Mouse (Mus musculus): ENCODE measurements at regions not wholly inside any gene's neighbourhood (a gene's known extent, or its start where the extent isn't known, plus 50 kb on each side); places are given as distances from the start of the nearest gene placed in this dataset.

GRCm38 (mm10) chr2:133498186-133498571 lies 53.8 kb upstream of the Bmp2 start:
- no peak for DNase-seq (ENCODE audit: low read depth, low spot score)

- DNase-seq (ENCODE audit: low read depth, low spot score): no peak
Measured at GRCm38 (mm10) chr2:133498717-133499143, 53.2 kb upstream of the Bmp2 start.

GRCm38 (mm10) chr2:133499904-133500303 lies 52.1 kb upstream of the Bmp2 start:
- DNase-seq (ENCODE audit: low read depth, low spot score): no peak
